Mouse (Mus musculus) limb, embryonic 15.5 days (tissue): ENCODE data around the gene Mrtfb. TPM values are rescaled to one million over a fixed set of nuclear protein-coding genes. Genes with fewer than 3 reads are reported as not detected.
A peak's percentile ranks its signal among the peaks of the same experiment; 100 is the strongest.

Source experiments
- ATAC-seq: fragments of 200-750 bp; cut with Nextera tagmentation; 2 replicates; pipeline ENCODE4 v1.8.0; 2017; ENCODE audit warnings: low read depth, moderate TSS enrichment; ENCODE audit not compliant: insufficient number of reproducible peaks, low FRiP score, low TSS enrichment
- H3K27ac ChIP-seq: fragments of 300-500 bp; sonication (generic); 2 replicates; pipeline ENCODE4 v1.5.1; 2015; ENCODE audit warnings: moderate library complexity, mild to moderate bottlenecking, inconsistent platforms
- H3K27me3 ChIP-seq: fragments of 300-500 bp; sonication (generic); 2 replicates; pipeline ENCODE4 v1.6.1; 2015; ENCODE audit warnings: inconsistent platforms
- H3K36me3 ChIP-seq: fragments of 300-500 bp; sonication (generic); 2 replicates; pipeline ENCODE4 v1.6.1; 2015; ENCODE audit warnings: inconsistent platforms
- H3K4me1 ChIP-seq: fragments of 300-500 bp; sonication (generic); 2 replicates; pipeline ENCODE4 v1.6.1; 2015; ENCODE audit warnings: inconsistent platforms
- H3K4me2 ChIP-seq: fragments of 300-500 bp; sonication (generic); 2 replicates; pipeline ENCODE4 v1.6.1; 2015; ENCODE audit warnings: mild to moderate bottlenecking, inconsistent platforms
- H3K4me3 ChIP-seq: fragments of 300-500 bp; sonication (generic); 2 replicates; pipeline ENCODE4 v1.5.1; 2015; ENCODE audit warnings: mild to moderate bottlenecking, inconsistent platforms
- H3K9ac ChIP-seq: fragments of 300-500 bp; sonication (generic); 2 replicates; pipeline ENCODE4 v1.6.1; 2015; ENCODE audit warnings: inconsistent platforms
- H3K9me3 ChIP-seq: fragments of 300-500 bp; sonication (generic); 2 replicates; pipeline ENCODE4 v1.6.1; 2016; ENCODE audit warnings: inconsistent platforms
- WGBS: fragments of 180-500 bp; shearing (Covaris S2); methylation state at CpG from one replicate; pipeline ENCODE4 v1.1.7; 2015; 5-methylcytosine and 5-hydroxymethylcytosine counted together
- polyA plus RNA-seq: library from polyadenylated mRNA; unstranded; fragments of >200 nt; fragmentation: Nextera tagmentation; extraction: Ambion mirVana; gene quantifications from 2 replicates; pipeline ENCODE4 v1.2.1, GENCODE M21; 2015

The Mrtfb gene
- polyA plus RNA-seq, 1 experiment from 2014 or later = 20.2 TPM

- no peaks in the 10 kb centered on the region for H3K27me3 ChIP-seq
- H3K27ac ChIP-seq = no peak overlapping the region
- H3K9ac ChIP-seq = no peak overlapping the region
- WGBS = 49% methylated on average over 7 of the region's 7 CpGs
- H3K4me3 ChIP-seq = no peak overlapping the region
- no peaks in the 10 kb centered on the region for H3K9me3 ChIP-seq
- no peaks in the 10 kb centered on the region for H3K36me3 ChIP-seq
- no peaks in the 10 kb centered on the region for H3K4me1 ChIP-seq
- no peak for ATAC-seq
- H3K4me2 ChIP-seq = no peak overlapping the region
Observed at GRCm38 (mm10) chr16:13240326-13240725, 16.0 kb upstream of the Mrtfb start.

GRCm38 (mm10) chr16:13245658-13246057, 10.6 kb upstream of the Mrtfb start:
- H3K9ac ChIP-seq = no peak overlapping the region
- no peaks in the 10 kb centered on the region for H3K27me3 ChIP-seq
- H3K4me1 ChIP-seq = no peaks in the 10 kb centered on the region
- H3K9me3 ChIP-seq = no peaks in the 10 kb centered on the region
- H3K4me2 ChIP-seq = no peak overlapping the region
- no peak for ATAC-seq
- H3K27ac ChIP-seq = no peak overlapping the region
- WGBS = 27% methylated on average over 4 of the region's 4 CpGs
- H3K36me3 ChIP-seq = no peaks in the 10 kb centered on the region
- no peak overlapping the region for H3K4me3 ChIP-seq

GRCm38 (mm10) chr16:13246855-13247254, 9.4 kb upstream of the Mrtfb start:
- WGBS = 62% methylated on average over 3 of the region's 3 CpGs
- no peak for ATAC-seq
- no peaks in the 10 kb centered on the region for H3K4me1 ChIP-seq

GRCm38 (mm10) chr16:13250061-13250460, 6.2 kb upstream of the Mrtfb start:
- 73% methylated on average over 5 of the region's 5 CpGs for WGBS

More at GRCm38 (mm10) chr16:13246855-13247254, 9.4 kb upstream of the Mrtfb start:
- no peak overlapping the region for H3K4me3 ChIP-seq
- no peak overlapping the region for H3K4me2 ChIP-seq
- H3K27ac ChIP-seq = no peak overlapping the region
- H3K9me3 ChIP-seq = no peaks in the 10 kb centered on the region
- no peaks in the 10 kb centered on the region for H3K27me3 ChIP-seq
- no peak overlapping the region for H3K9ac ChIP-seq
- H3K36me3 ChIP-seq = no peaks in the 10 kb centered on the region

GRCm38 (mm10) chr16:13256667-13257527, 616 bp downstream of the Mrtfb start:
- WGBS = 4% methylated on average over 62 of the region's 64 CpGs
- H3K4me3 ChIP-seq = peak overlapping the region; percentile 83
- H3K27me3 ChIP-seq = no peaks in the 10 kb centered on the region
- H3K9ac ChIP-seq = peak overlapping the region; percentile 86
- no peaks in the 10 kb centered on the region for H3K9me3 ChIP-seq
- peak; percentile 62 for ATAC-seq
- no peaks in the 10 kb centered on the region for H3K36me3 ChIP-seq
- H3K27ac ChIP-seq = peak overlapping the region; percentile 91
- H3K4me2 ChIP-seq = peak overlapping the region; percentile 78
- H3K4me1 ChIP-seq = peaks cover 23% of the 10 kb centered on the region

More at GRCm38 (mm10) chr16:13250061-13250460, 6.2 kb upstream of the Mrtfb start:
- Histone ChIP-seq H3K4me3 (no peak overlapping the region), H3K9me3 (no peaks in the 10 kb centered on the region), H3K9ac (no peak overlapping the region), H3K27me3 (no peaks in the 10 kb centered on the region), H3K36me3 (no peaks in the 10 kb centered on the region), H3K4me2 (no peak overlapping the region), H3K27ac (no peak overlapping the region), H3K4me1 (no peaks in the 10 kb centered on the region)
- ATAC-seq = no peak

- H3K27ac ChIP-seq = 0 out of 2 replicates have a peak overlapping the region, but pooled peaks have one; percentile 91
- no peaks in the 10 kb centered on the region for H3K36me3 ChIP-seq
- no peaks in the 10 kb centered on the region for H3K9me3 ChIP-seq
- no peak for ATAC-seq
- peak overlapping the region; percentile 83 for H3K4me3 ChIP-seq
- WGBS = 34% methylated on average over 5 of the region's 5 CpGs
- peaks cover 23% of the 10 kb centered on the region for H3K4me1 ChIP-seq
- H3K4me2 ChIP-seq = peak overlapping the region; percentile 78
- peak overlapping the region; percentile 86; the same call in 1 of the 2 replicates for H3K9ac ChIP-seq
- no peaks in the 10 kb centered on the region for H3K27me3 ChIP-seq
Observed at GRCm38 (mm10) chr16:13257528-13257835, 1.2 kb downstream of the Mrtfb start.

GRCm38 (mm10) chr16:13259026-13259425, 2.7 kb downstream of the Mrtfb start:
- Histone ChIP-seq H3K9ac (no peak overlapping the region), H3K36me3 (no peaks in the 10 kb centered on the region), H3K4me2 (no peak overlapping the region), H3K27ac (no peak overlapping the region), H3K27me3 (no peaks in the 10 kb centered on the region), H3K4me1 (peaks cover 23% of the 10 kb centered on the region), H3K9me3 (no peaks in the 10 kb centered on the region), H3K4me3 (no peak overlapping the region)
- 92% methylated on average over 2 of the region's 2 CpGs for WGBS
- ATAC-seq = no peak

- no peaks in the 10 kb centered on the region for H3K9me3 ChIP-seq
- no peak overlapping the region for H3K4me3 ChIP-seq
- H3K4me2 ChIP-seq = no peak overlapping the region
- H3K27me3 ChIP-seq = no peaks in the 10 kb centered on the region
- H3K27ac ChIP-seq = no peak overlapping the region
- H3K9ac ChIP-seq = no peak overlapping the region
- ATAC-seq = no peak
- peaks cover 19% of the 10 kb centered on the region for H3K36me3 ChIP-seq
- H3K4me1 ChIP-seq = no peaks in the 10 kb centered on the region
- WGBS = 83% methylated on average over 3 of the region's 3 CpGs
Observed at GRCm38 (mm10) chr16:13266312-13266711, 10.0 kb downstream of the Mrtfb start.

- Histone ChIP-seq H3K4me2 (no peak overlapping the region), H3K27me3 (no peaks in the 10 kb centered on the region), H3K9ac (no peak overlapping the region), H3K9me3 (no peaks in the 10 kb centered on the region), H3K4me3 (no peak overlapping the region), H3K4me1 (no peaks in the 10 kb centered on the region), H3K36me3 (peaks cover 19% of the 10 kb centered on the region), H3K27ac (no peak overlapping the region)
- no peak for ATAC-seq
- WGBS = 59% methylated on average over 3 of the region's 3 CpGs
Observed at GRCm38 (mm10) chr16:13267350-13267904, 11.1 kb downstream of the Mrtfb start.

- peaks cover 19% of the 10 kb centered on the region for H3K36me3 ChIP-seq
- H3K4me3 ChIP-seq = no peak overlapping the region
- no peaks in the 10 kb centered on the region for H3K27me3 ChIP-seq
- H3K4me1 ChIP-seq = no peaks in the 10 kb centered on the region
- WGBS = 64% methylated on average over 2 of the region's 2 CpGs
- ATAC-seq = no peak
- no peak overlapping the region for H3K4me2 ChIP-seq
- no peak overlapping the region for H3K27ac ChIP-seq
- no peak overlapping the region for H3K9ac ChIP-seq
- H3K9me3 ChIP-seq = no peaks in the 10 kb centered on the region
Observed at GRCm38 (mm10) chr16:13269426-13269825, 13.1 kb downstream of the Mrtfb start.

GRCm38 (mm10) chr16:13276258-13276657, 20.0 kb downstream of the Mrtfb start:
- no peak overlapping the region for H3K4me2 ChIP-seq
- no peaks in the 10 kb centered on the region for H3K9me3 ChIP-seq
- H3K9ac ChIP-seq = no peak overlapping the region
- peaks cover 3% of the 10 kb centered on the region; the same call in 1 of the 2 replicates for H3K36me3 ChIP-seq
- H3K4me3 ChIP-seq = no peak overlapping the region
- ATAC-seq = no peak
- H3K27me3 ChIP-seq = no peaks in the 10 kb centered on the region
- H3K4me1 ChIP-seq = no peaks in the 10 kb centered on the region
- no peak overlapping the region for H3K27ac ChIP-seq
- 53% methylated on average over 2 of the region's 2 CpGs for WGBS

- 70% methylated on average over 3 of the region's 3 CpGs for WGBS
- H3K4me2 ChIP-seq = no peak overlapping the region
- H3K9me3 ChIP-seq = no peaks in the 10 kb centered on the region
- H3K4me3 ChIP-seq = no peak overlapping the region
- no peak overlapping the region for H3K9ac ChIP-seq
- H3K4me1 ChIP-seq = no peaks in the 10 kb centered on the region
- H3K36me3 ChIP-seq = peaks cover 3% of the 10 kb centered on the region; the same call in 1 of the 2 replicates
- no peaks in the 10 kb centered on the region for H3K27me3 ChIP-seq
- ATAC-seq = no peak
- H3K27ac ChIP-seq = no peak overlapping the region
Observed at GRCm38 (mm10) chr16:13276709-13277399, 20.6 kb downstream of the Mrtfb start.
